Mouse (Mus musculus) midbrain, embryonic 13.5 days (tissue): ENCODE data around the gene Ajuba. TPM values are rescaled to one million over a fixed set of nuclear protein-coding genes. Genes with fewer than 3 reads are reported as not detected.
"Not testable (repeated sequence)": the region's sequence is repeated elsewhere in the genome, so short reads cannot be mapped to it uniquely, and the experiment has no call there.

Source experiments
- ATAC-seq: fragments of 200-750 bp; cut with Nextera tagmentation; 2 replicates; pipeline ENCODE4 v1.8.0; 2017; ENCODE audit warnings: mild to moderate bottlenecking, moderate TSS enrichment, moderate library complexity
- H3K27ac ChIP-seq: fragments of 300-500 bp; sonication (generic); 2 replicates; pipeline ENCODE4 v1.5.1; 2015; ENCODE audit warnings: inconsistent platforms, mild to moderate bottlenecking, moderate library complexity
- H3K27me3 ChIP-seq: fragments of 300-500 bp; sonication (generic); 2 replicates; pipeline ENCODE4 v1.6.1; 2015; ENCODE audit warnings: mild to moderate bottlenecking, inconsistent platforms
- H3K36me3 ChIP-seq: fragments of 300-500 bp; sonication (generic); 2 replicates; pipeline ENCODE4 v1.6.1; 2015; ENCODE audit warnings: mild to moderate bottlenecking, inconsistent platforms
- H3K4me1 ChIP-seq: fragments of 300-500 bp; sonication (generic); replicated peaks from 2 replicates; pipeline ENCODE4 v1.6.1; 2015; ENCODE audit warnings: inconsistent platforms
- H3K4me2 ChIP-seq: fragments of 300-500 bp; sonication (generic); replicated peaks from 2 replicates; pipeline ENCODE4 v1.6.1; 2015; ENCODE audit warnings: moderate library complexity, mild to moderate bottlenecking, inconsistent platforms
- H3K4me3 ChIP-seq: fragments of 300-500 bp; sonication (generic); replicated peaks from 2 replicates; pipeline ENCODE4 v1.5.1; 2015; ENCODE audit warnings: mild to moderate bottlenecking, inconsistent platforms
- H3K9ac ChIP-seq: fragments of 300-500 bp; sonication (generic); replicated peaks from 2 replicates; pipeline ENCODE4 v1.6.1; 2015; ENCODE audit warnings: mild to moderate bottlenecking, inconsistent platforms
- H3K9me3 ChIP-seq: fragments of 300-500 bp; sonication (generic); 2 replicates; pipeline ENCODE4 v1.6.1; 2016; ENCODE audit warnings: mild to moderate bottlenecking, inconsistent platforms
- WGBS: fragments of 180-500 bp; shearing (Covaris S2); methylation state at CpG from one replicate; pipeline ENCODE4 v1.1.7; 2015; 5-methylcytosine and 5-hydroxymethylcytosine counted together
- polyA plus RNA-seq: library from polyadenylated mRNA; unstranded; fragments of >200 nt; fragmentation: Nextera tagmentation; extraction: Ambion mirVana; gene quantifications from 2 replicates; pipeline ENCODE4 v1.2.1, GENCODE M21; 2015

Gene Ajuba
- polyA plus RNA-seq, result 13.5 and 18.0 TPM in 2 replicates

GRCm38 (mm10) chr14:54577089-54577982 lies at the start of gene Ajuba:
Ajuba (minus strand) TSS chr14:54577558.
- Histone ChIP-seq H3K4me2 (peak within 1 kb of the TSS; percentile 82), H3K9ac (peak within 1 kb of the TSS; percentile 72), H3K27ac (peak within 1 kb of the TSS; percentile 71), H3K9me3 (no peaks in the 10 kb centered on the region), H3K36me3 (no peaks in the 10 kb centered on the region), H3K4me1 (peaks cover 61% of the 10 kb centered on the region), H3K4me3 (peak within 1 kb of the TSS; percentile 65), H3K27me3 (peaks cover 29% of the 10 kb centered on the region)
- ATAC-seq, result peak; percentile 48
- under 1% methylated on average over 66 of the region's 66 CpGs for WGBS

GRCm38 (mm10) chr14:54624976-54625375 lies 47.6 kb upstream of the Ajuba start:
- Histone ChIP-seq H3K4me3 (no peak overlapping the region), H3K4me1 (no peaks in the 10 kb centered on the region), H3K9ac (no peak overlapping the region), H3K27ac (no peak overlapping the region), H3K27me3 (no peaks in the 10 kb centered on the region), H3K36me3 (peaks cover 2% of the 10 kb centered on the region), H3K4me2 (no peak overlapping the region), H3K9me3 (no peaks in the 10 kb centered on the region)
- 78% methylated on average over 10 of the region's 10 CpGs for WGBS
- ATAC-seq, result no peak

- Histone ChIP-seq H3K9me3 (no peaks in the 10 kb centered on the region), H3K9ac (no peak overlapping the region), H3K27ac (no peak overlapping the region), H3K4me3 (no peak overlapping the region), H3K4me1 (no peaks in the 10 kb centered on the region), H3K4me2 (no peak overlapping the region), H3K27me3 (no peaks in the 10 kb centered on the region), H3K36me3 (no peaks in the 10 kb centered on the region)
- WGBS, result 86% methylated on average over 6 of the region's 6 CpGs
- no peak for ATAC-seq
Measured at GRCm38 (mm10) chr14:54623334-54623733, 46.0 kb upstream of the Ajuba start.

GRCm38 (mm10) chr14:54621133-54621532 lies 43.8 kb upstream of the Ajuba start, which contains the start of gene Psmb11:
Psmb11 (plus strand) TSS chr14:54621433.
- H3K27me3 ChIP-seq, result no peaks in the 10 kb centered on the region
- no peak within 1 kb of the TSS for H3K9ac ChIP-seq
- no peaks in the 10 kb centered on the region for H3K9me3 ChIP-seq
- no peak within 1 kb of the TSS for H3K27ac ChIP-seq
- no peak for ATAC-seq
- peaks cover 4% of the 10 kb centered on the region; the same call in 1 of the 2 replicates for H3K36me3 ChIP-seq
- no peak within 1 kb of the TSS for H3K4me2 ChIP-seq
- H3K4me3 ChIP-seq, result no peak within 1 kb of the TSS
- peaks cover 12% of the 10 kb centered on the region for H3K4me1 ChIP-seq
- 82% methylated on average over 1 of the region's 1 CpGs for WGBS

- Histone ChIP-seq H3K27ac (peak within 1 kb of the TSS; percentile 85), H3K9me3 (no peaks in the 10 kb centered on the region), H3K4me2 (peak within 1 kb of the TSS; percentile 82), H3K9ac (peak within 1 kb of the TSS; percentile 89), H3K36me3 (peaks cover 25% of the 10 kb centered on the region), H3K4me3 (peak within 1 kb of the TSS; percentile 86), H3K27me3 (no peaks in the 10 kb centered on the region), H3K4me1 (peaks cover 19% of the 10 kb centered on the region)
- ATAC-seq, result peak; percentile 92
- WGBS, result under 1% methylated on average over 25 of the region's 25 CpGs
Measured at GRCm38 (mm10) chr14:54617897-54618365, 40.6 kb upstream of the Ajuba start, which contains the start of gene Psmb5. Psmb5 (minus strand) TSS chr14:54618022.

- Histone ChIP-seq H3K4me1 (peaks cover 19% of the 10 kb centered on the region), H3K27ac (peak overlapping the region; percentile 85), H3K9ac (peak overlapping the region; percentile 89), H3K27me3 (no peaks in the 10 kb centered on the region), H3K36me3 (peaks cover 30% of the 10 kb centered on the region), H3K4me3 (peak overlapping the region; percentile 86), H3K4me2 (peak overlapping the region; percentile 82), H3K9me3 (no peaks in the 10 kb centered on the region)
- peak; percentile 70 for ATAC-seq
- WGBS, result 2% methylated on average over 38 of the region's 38 CpGs
Measured at GRCm38 (mm10) chr14:54617152-54617896, 40.0 kb upstream of the Ajuba start.

GRCm38 (mm10) chr14:54616226-54616825 lies 39.0 kb upstream of the Ajuba start:
- Histone ChIP-seq H3K27me3 (no peaks in the 10 kb centered on the region), H3K27ac (no peak overlapping the region), H3K9ac (no peak overlapping the region), H3K4me2 (peak overlapping the region; percentile 82), H3K9me3 (no peaks in the 10 kb centered on the region), H3K4me1 (peaks cover 19% of the 10 kb centered on the region), H3K36me3 (peaks cover 37% of the 10 kb centered on the region), H3K4me3 (peak overlapping the region; percentile 86; the same call in 1 of the 2 replicates)
- ATAC-seq, result no peak
- WGBS, result 94% methylated on average over 16 of the region's 16 CpGs

GRCm38 (mm10) chr14:54614130-54614529 lies 36.8 kb upstream of the Ajuba start:
- H3K36me3 ChIP-seq, result peaks cover 47% of the 10 kb centered on the region
- WGBS, result 96% methylated on average over 16 of the region's 16 CpGs
- not testable (repeated sequence) for H3K9ac ChIP-seq, H3K9me3 ChIP-seq, H3K27me3 ChIP-seq, ATAC-seq, H3K4me2 ChIP-seq, H3K27ac ChIP-seq, H3K4me3 ChIP-seq
- peaks cover 19% of the 10 kb centered on the region for H3K4me1 ChIP-seq

- Histone ChIP-seq H3K9me3 (no peaks in the 10 kb centered on the region), H3K36me3 (peaks cover 40% of the 10 kb centered on the region), H3K9ac (no peak overlapping the region), H3K4me3 (no peak overlapping the region), H3K27ac (no peak overlapping the region), H3K4me1 (peaks cover 4% of the 10 kb centered on the region; the same call in 1 of the 2 replicates), H3K4me2 (no peak overlapping the region), H3K27me3 (no peaks in the 10 kb centered on the region)
- ATAC-seq, result no peak
- 86% methylated on average over 6 of the region's 6 CpGs for WGBS
Measured at GRCm38 (mm10) chr14:54610648-54611047, 33.3 kb upstream of the Ajuba start.

- peaks cover 33% of the 10 kb centered on the region for H3K36me3 ChIP-seq
- H3K9me3 ChIP-seq, result no peaks in the 10 kb centered on the region
- H3K4me2 ChIP-seq, result no peak overlapping the region
- no peak overlapping the region for H3K27ac ChIP-seq
- 68% methylated on average over 4 of the region's 4 CpGs for WGBS
- peaks cover 4% of the 10 kb centered on the region for H3K4me1 ChIP-seq
- no peak overlapping the region for H3K9ac ChIP-seq
- H3K4me3 ChIP-seq, result no peak overlapping the region
- no peaks in the 10 kb centered on the region for H3K27me3 ChIP-seq
- ATAC-seq, result no peak
Measured at GRCm38 (mm10) chr14:54609962-54610361, 32.6 kb upstream of the Ajuba start.

GRCm38 (mm10) chr14:54609245-54609644 lies 31.9 kb upstream of the Ajuba start:
- 84% methylated on average over 4 of the region's 4 CpGs for WGBS
- H3K4me2 ChIP-seq, result no peak overlapping the region
- no peaks in the 10 kb centered on the region for H3K9me3 ChIP-seq
- no peak overlapping the region for H3K9ac ChIP-seq
- no peak overlapping the region for H3K4me3 ChIP-seq
- H3K27ac ChIP-seq, result no peak overlapping the region
- H3K4me1 ChIP-seq, result peaks cover 11% of the 10 kb centered on the region
- no peak for ATAC-seq
- no peaks in the 10 kb centered on the region for H3K27me3 ChIP-seq
- H3K36me3 ChIP-seq, result peaks cover 29% of the 10 kb centered on the region
